Mouse (Mus musculus): Measurements from ENCODE around the gene 1700001C19Rik. TPM values are rescaled to one million over a fixed set of nuclear protein-coding genes. Genes with fewer than 3 reads are reported as not detected.
"Not testable (repeated sequence)": the region's sequence is repeated elsewhere in the genome, so short reads cannot be mapped to it uniquely, and the experiment has no call there.

Gene 1700001C19Rik
- total RNA-seq, 2 experiments from 2014 or later: 0.27 to 0.33 TPM

DNA sequence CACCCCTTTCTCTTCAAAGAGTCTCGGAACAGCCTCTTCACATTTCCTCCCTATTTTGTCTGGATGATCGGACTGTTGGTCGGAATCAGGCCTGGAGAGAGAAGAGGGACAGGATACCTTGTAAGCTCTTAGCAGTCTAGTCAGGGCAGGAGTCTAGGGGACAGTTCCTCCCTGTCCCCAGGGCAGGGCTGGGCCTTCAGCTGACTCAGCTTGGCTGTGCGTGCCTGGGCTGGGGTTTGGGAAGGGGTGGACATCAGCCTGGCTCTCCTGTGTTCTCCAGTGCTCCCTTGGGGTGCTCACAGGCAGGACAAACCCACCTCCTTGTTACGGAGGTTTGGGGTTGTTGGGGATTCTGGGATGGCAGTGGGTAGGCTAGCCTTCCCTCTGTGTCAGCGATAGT, 1.4 kb upstream of the 1700001C19Rik start:
- no peak for ATAC-seq (replicated peaks; ENCODE audit: poor library complexity)

DNA sequence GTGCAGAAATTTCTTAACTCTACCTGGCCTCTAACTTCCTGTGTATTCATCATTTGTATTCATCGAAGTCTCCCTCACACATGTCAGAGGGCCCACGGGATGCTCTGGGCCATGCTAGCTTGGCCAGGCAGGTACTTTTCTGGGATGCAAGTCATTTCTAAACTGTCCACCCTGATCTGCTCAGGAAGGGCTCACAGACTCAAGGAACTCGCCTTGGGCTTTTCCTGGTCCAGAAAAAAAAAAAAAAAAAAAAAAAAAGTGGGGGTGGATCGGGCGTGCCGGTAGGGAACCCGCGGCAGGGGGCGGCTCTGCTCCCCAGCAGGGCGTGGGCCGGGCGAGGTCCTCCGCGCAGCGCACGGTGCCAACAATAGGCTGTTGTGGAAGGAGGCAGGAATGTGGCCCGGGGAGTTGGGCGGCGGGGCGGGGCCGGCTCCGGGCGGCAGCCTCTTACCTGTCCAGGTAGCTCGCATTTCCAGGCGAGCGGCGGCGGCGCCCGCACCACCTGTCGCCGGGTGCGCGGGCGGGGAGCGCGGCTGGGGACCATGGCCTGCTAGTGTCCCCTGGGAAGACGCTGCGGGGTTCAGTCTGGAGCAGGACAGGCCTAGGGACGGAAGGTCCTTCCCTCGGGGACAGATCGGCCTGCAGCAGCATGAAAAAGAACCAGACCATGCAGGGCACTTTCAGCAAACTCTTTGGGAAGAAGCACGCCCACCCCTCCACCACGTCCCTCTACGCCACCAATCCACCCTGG, 845 bp downstream of the 1700001C19Rik start, which contains the start of gene AI661453:
TSS of gene AI661453 (plus strand) at position 460 of the 751 bp plus-strand sequence.
- ATAC-seq (replicated peaks; ENCODE audit: poor library complexity): no peak

DNA sequence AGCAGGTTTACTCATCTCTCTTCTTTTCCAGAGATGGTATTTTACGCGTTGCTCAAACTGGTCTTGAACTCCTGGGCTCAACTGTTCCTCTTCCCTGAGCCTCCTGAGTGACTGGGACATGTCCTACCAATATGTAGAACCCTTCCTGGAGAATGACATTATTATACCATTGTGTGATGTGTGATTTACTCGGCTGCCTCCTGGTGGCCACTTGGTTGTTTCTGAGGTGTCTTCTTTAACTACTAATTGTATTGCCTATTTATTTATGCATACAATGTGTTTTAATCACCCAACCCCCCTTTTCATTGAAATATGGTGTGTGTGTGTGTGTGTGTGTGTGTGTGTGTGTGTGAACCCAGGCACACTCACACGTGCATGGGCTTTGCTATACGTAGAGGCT, 6.4 kb downstream of the 1700001C19Rik start:
- peak; percentile 51 for ATAC-seq (replicated peaks; ENCODE audit: poor library complexity)

DNA sequence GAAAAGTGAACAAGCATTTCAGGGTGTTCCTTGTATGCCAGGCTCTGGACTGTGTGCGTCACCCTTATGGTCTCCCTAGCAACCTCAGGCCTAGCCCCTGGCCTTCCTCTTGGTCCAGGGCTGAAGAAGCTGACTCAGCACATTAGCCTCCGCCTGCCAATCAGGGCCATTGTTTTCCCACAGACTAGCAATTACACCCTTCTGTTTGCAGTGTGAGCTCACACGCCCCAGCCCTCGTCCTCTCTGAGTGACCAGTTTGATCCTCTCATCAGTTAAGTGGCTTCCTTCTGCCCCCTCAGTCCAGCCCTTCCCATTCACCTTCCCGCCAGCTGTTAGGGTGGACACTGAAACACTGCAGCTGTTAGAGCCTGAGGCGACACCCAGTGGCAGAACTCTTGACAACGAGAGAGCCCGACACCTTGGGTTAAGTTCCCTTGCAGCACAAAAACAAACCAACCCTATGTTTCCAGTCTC, 8.3 kb downstream of the 1700001C19Rik start:
- ATAC-seq (replicated peaks; ENCODE audit: poor library complexity): peak; percentile 58

- ATAC-seq (replicated peaks; ENCODE audit: poor library complexity): peak; percentile 51; the same call in 1 of the 2 replicates
Measured at GRCm38 (mm10) chr17:47427316-47427715, 9.9 kb downstream of the 1700001C19Rik start.

GRCm38 (mm10) chr17:47424186-47424585, 13.0 kb downstream of the 1700001C19Rik start:
- ATAC-seq (replicated peaks; ENCODE audit: poor library complexity): no peak

DNA sequence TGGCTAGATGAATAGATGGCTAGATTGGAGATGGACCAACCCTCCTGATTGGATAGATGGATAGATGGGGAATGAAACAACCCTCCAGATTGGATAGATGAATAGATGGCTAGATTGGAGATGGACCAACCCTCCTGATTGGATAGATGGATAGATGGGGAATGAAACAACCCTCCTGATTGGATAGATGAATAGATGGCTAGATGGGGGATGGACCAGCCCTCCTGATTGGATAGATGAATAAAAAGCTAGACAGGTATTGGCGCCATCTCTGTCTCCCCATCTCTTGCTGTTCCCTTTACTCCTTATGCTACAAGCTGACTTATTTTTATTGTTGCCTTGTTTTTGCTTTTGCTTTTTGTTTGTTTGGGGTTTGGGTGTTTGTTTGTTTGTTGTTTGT, 14.6 kb downstream of the 1700001C19Rik start:
- ATAC-seq (replicated peaks; ENCODE audit: poor library complexity): not testable (repeated sequence)

GRCm38 (mm10) chr17:47421566-47421965, 15.6 kb downstream of the 1700001C19Rik start:
- ATAC-seq (replicated peaks; ENCODE audit: poor library complexity): no peak

DNA sequence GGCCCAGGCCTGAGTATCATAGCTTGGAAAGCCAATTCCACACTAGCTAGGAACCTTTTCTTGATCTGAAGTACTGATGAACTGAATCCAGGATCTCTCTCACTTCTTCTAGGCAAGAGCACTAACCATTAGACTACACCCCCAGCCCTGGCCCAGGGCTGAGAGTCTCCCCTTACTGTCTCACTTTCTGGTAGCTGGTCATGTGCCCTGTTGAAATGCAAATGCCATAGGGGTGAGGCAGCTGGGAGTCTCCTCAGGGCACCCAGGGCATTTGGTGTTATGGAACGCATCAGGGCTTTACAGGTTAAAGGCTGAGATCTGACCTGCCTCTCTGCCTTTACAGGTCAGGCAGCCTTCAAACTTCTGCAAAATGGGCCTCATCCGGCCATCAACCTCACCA, 17.0 kb downstream of the 1700001C19Rik start:
- no peak for ATAC-seq (replicated peaks; ENCODE audit: poor library complexity)

GRCm38 (mm10) chr17:47409897-47410861, 27.0 kb downstream of the 1700001C19Rik start:
- peak; percentile 45 for ATAC-seq (replicated peaks; ENCODE audit: poor library complexity)

DNA sequence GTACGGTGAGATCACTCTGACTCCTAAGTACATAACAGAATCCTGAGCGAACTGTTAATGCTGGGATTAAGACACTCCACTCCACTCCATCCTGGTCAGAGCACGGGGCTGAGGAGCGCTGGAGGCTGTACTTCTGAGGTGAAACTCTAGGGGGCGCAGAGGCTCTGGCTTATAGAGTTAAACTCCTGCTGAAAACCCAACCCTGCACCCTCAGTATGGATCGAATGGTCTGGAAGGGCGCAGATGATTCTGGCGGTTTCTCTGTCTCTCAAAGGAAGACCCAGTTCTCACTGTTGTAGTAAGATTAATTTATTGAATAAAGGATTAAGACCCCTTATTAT, 28.6 kb downstream of the 1700001C19Rik start:
- peak; percentile 83 for ATAC-seq (replicated peaks; ENCODE audit: poor library complexity)

DNA sequence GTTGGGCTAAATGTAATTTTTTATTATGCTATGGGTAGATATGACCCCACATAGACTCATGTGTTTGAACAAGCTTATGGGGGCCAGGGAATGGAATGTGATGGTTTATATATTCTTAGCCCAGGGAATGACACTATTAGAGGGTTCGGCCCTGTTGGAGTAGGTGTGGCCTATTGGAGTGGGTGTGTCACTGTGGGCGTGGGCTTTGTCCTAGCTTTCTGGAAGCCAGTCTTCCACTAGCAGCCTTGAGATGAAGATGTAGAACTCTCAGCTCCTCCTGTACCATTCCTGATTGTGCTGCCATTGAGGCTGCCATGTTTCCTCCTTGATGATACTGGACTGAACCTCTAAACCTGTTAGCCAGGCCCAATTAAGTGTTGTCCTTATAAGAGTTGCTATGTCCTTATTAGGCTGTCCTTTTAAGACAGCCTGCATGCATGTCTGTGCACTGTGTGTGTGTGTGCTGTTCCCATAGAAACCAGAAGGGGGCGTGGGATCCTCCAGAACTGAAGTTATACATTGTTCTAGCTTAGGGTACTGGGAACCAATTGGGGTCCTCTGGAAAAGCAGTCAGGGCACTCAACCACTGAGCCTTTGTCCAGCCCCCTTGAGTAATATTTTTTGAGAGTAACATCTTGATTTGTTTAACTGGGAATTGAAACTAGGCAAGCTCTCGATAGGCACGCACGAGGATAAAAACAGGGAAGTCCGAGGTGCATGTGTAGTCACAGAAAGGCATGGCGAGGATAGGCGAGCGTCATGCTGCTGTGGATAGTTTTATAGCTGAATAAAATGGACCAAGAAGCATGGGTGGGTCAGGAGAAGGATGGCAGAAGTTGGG, 29.2 kb downstream of the 1700001C19Rik start:
- ATAC-seq (replicated peaks; ENCODE audit: poor library complexity): peak; percentile 37; the same call in 1 of the 2 replicates

DNA sequence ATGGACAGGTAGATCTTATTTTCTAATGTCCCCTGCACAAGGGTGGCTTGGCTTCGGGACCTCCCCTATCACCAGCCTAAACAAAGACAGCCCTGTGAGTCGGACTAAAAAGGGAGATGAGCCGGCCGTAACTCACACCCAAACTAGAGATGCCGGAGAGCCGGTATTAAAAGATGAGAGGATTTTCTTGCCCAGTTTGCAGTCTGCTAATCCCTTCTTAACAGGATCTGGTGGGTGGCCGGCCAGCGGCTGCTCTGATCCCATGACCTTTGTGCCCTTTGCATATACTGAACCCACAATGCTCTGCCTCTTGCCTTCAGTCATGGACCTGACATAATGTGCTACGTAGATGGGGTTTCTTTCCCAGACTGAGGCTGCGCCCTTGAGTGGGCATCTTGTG, 36.7 kb downstream of the 1700001C19Rik start, which contains the start of gene Guca1a:
TSS of gene Guca1a (minus strand) at position 134 of the 400 bp plus-strand sequence.
- no peak for ATAC-seq (replicated peaks; ENCODE audit: poor library complexity)

DNA sequence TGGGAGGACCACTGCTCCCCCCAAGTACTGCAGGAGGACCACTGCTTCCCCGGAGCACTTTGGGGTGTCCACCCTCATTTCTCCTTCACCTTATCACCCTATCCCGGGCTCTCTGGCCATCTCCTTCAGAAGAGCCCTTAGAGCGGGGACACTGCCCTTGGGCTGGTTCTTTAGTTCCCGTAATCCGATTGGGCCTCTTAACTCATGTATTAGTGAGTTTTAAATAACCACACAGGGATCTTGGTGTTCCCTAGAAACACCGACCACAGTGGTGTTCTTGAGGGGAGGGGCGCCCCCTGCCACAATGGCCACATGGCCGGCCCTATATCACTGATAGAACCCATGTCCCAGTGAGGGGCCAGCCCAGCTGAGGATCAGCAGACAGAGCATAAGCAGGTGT, 38.1 kb downstream of the 1700001C19Rik start:
- ATAC-seq (replicated peaks; ENCODE audit: poor library complexity): no peak

- peak; percentile 93 for ATAC-seq (replicated peaks; ENCODE audit: poor library complexity)
Measured at GRCm38 (mm10) chr17:47395376-47395913, 41.7 kb downstream of the 1700001C19Rik start.

DNA sequence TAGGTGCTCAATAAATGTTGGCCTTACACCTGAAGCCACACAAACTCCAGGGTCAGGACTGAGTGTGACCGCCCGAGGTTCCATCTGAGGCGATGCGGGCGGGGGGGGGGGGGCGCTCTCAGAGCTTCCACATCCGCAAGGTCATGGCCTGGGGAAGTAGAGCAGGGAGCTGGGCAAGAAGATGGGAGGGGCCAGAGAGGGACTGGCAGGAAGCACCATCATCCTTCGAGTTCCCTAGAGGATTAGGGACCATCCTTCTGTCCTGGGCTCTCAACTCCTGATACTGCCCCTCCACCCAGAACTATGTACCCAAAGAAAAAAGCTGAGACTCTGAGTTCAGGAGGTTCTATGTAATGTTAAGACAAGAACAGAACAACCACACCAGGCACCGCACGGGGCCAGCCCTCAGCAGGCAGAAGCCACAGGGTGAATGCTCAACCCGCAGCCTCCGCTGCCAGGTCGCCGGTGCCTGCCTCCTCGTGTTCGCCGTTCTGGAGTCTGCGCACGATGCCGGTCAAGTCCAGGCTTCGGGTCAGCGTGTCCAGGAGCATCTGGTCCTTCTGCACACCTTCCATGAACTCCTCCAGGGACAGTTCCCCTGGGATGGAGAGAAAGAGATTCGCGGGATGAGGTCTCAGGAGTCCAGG, 42.8 kb downstream of the 1700001C19Rik start:
- ATAC-seq (replicated peaks; ENCODE audit: poor library complexity): peak; percentile 48

- ATAC-seq (replicated peaks; ENCODE audit: poor library complexity): peak; percentile 76
Measured at GRCm38 (mm10) chr17:47386649-47387048, 50.5 kb downstream of the 1700001C19Rik start.

- no peak for ATAC-seq (replicated peaks; ENCODE audit: poor library complexity)
Measured at GRCm38 (mm10) chr17:47385145-47385544, 52.0 kb downstream of the 1700001C19Rik start, which contains the start of gene Guca1b. Gene Guca1b, plus strand, starts transcription at chr17:47385393.

DNA sequence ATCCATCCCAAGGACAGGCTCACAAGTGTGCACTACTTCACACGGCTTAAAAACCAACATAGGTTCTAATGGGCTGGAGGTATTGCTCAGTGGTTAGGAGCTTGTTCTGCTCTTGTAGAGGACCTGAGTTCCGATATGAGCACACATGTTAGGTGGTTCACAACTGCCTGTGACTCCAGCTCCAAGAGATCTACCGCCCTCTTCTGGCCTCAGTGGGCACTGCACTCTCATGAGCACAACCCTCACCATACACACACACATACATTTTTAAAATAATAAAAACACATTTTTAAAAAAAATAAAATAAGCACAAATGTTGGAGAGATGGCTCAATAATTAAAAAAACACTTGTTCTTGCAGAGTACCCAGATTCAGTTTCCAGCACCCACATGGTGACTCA, 53.1 kb downstream of the 1700001C19Rik start:
- ATAC-seq (replicated peaks; ENCODE audit: poor library complexity): no peak

DNA sequence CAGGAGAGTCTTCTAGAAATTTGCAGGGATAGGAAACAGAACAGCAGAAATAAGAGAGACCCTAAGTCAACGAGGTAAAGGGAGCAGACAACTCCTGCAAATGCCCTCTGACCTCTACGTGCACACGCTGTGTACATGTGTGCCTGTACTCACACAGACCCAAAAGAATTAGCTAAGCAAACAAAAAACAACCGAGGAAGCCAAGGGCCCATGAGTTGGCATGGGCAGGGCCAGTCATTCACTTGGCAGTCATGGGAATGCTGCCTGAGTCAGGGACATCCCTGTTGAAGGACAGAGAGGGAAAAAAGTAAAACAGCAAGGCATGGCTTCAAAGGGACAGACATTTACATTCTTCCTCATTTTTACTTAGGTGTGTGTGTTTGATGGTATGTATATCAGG, 53.9 kb downstream of the 1700001C19Rik start:
- ATAC-seq (replicated peaks; ENCODE audit: poor library complexity): no peak
